Mouse (Mus musculus) lung, adult 2 months (tissue): Measurements from ENCODE around the gene Wbp4.

ENCODE experiments used
- CTCF ChIP-seq: fragments of 200-500 bp; IDR thresholded peaks from 2 replicates; pipeline ENCODE4 v1.5.1; 2011; ENCODE audit warnings: mild to moderate bottlenecking, low read length, control low read depth; ENCODE audit not compliant: insufficient read depth
- POLR2A ChIP-seq: fragments of 200-500 bp; IDR thresholded peaks from 2 replicates; pipeline ENCODE4 v1.6.1; 2011; ENCODE audit warnings: low read depth, mild to moderate bottlenecking, control low read depth, low read length, borderline replicate concordance; ENCODE audit errors: extremely low read depth

DNA sequence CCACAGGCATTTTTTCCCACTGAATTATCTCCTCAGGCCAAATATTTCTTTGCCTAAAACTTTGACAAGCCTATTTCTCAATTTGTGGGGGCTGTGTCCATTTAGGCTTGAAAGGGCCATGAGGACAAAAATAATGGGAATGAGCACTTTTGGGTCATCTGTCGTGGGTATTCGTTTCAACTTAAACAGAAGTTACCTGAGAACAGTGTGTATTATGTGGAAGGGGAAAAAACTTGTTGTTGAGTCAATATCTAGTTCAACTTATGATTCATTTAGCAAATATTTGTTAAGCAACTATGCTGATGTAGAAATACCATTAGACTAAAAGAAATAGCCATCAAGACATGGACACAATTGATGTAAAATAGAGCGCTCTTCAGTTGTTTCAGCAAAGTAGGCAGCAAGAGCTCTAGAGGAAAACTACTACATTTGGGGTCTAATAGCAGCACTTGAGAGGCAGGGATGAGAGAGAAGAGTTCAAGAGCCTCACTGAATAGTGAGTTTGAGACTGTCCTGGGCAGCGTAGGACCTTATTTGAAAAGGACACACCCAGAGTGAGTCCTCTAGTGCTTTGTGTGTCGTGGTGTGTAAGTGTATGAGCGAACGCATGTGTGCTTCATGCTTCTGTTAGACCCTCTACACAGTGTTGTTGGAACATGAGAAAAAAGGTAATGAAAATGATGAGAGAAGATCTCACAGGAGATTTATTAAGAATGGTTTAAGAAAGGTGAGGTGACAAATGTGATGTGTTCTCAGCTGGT lies 23.1 kb upstream of the Wbp4 start:
- TF ChIP-seq CTCF (no peak), POLR2A (no peak)
